Mouse (Mus musculus) heart, embryonic 14.5 days (tissue): ENCODE data around the gene Klhl3. TPM values are rescaled to one million over a fixed set of nuclear protein-coding genes. Genes with fewer than 3 reads are reported as not detected.

Experiments
- ATAC-seq: fragments of 200-750 bp; cut with Nextera tagmentation; 2 replicates; pipeline ENCODE4 v1.8.0; 2017; ENCODE audit warnings: low read depth, moderate TSS enrichment; ENCODE audit not compliant: insufficient number of reproducible peaks, insufficient read depth, low FRiP score
- H3K27ac ChIP-seq, 2 experiments: fragments of 200-500 bp in 1 of 2; fragments of 300-500 bp in 1 of 2; sonication (generic) in 1 of 2; replicated peaks in 1 of 2; 2 replicates each; pipeline ENCODE4 v1.5.1; 2012 to 2014; ENCODE audit warnings: low read depth in 2 of 2, low read length in 2 of 2, control low read depth in 1 of 2, mild to moderate bottlenecking in 1 of 2, mixed read lengths in 1 of 2; ENCODE audit not compliant: control insufficient read depth in 1 of 2, insufficient read depth in 1 of 2
- H3K27me3 ChIP-seq: fragments of 300-500 bp; sonication (generic); 2 replicates; pipeline ENCODE4 v1.6.1; 2014; ENCODE audit warnings: mild to moderate bottlenecking, low read length, control low read depth; ENCODE audit not compliant: control insufficient read depth, insufficient read depth
- H3K36me3 ChIP-seq: fragments of 300-500 bp; sonication (generic); 2 replicates; pipeline ENCODE4 v1.6.1; 2014; ENCODE audit warnings: mild to moderate bottlenecking, control low read depth, low read length, mixed read lengths; ENCODE audit not compliant: control insufficient read depth, insufficient read depth
- H3K4me1 ChIP-seq, 2 experiments: fragments of 200-500 bp in 1 of 2; fragments of 300-500 bp in 1 of 2; sonication (generic) in 1 of 2; 2 replicates each; pipeline ENCODE4 v1.6.1; 2012 to 2014; ENCODE audit warnings: low read length in 2 of 2, control low read depth in 1 of 2, mixed read lengths in 1 of 2; ENCODE audit not compliant: control insufficient read depth in 2 of 2, insufficient read depth in 2 of 2
- H3K4me2 ChIP-seq: fragments of 300-500 bp; sonication (generic); 2 replicates; pipeline ENCODE4 v1.6.1; 2014; ENCODE audit warnings: mild to moderate bottlenecking, low read length
- H3K4me3 ChIP-seq, 2 experiments: fragments of 200-500 bp in 1 of 2; fragments of 300-500 bp in 1 of 2; sonication (generic) in 1 of 2; 2 replicates each; pipeline ENCODE4 v1.5.1; 2012 to 2014; ENCODE audit warnings: low read length in 2 of 2, mild to moderate bottlenecking in 2 of 2, control low read depth in 1 of 2, low read depth in 1 of 2, moderate library complexity in 1 of 2; ENCODE audit not compliant: control insufficient read depth in 1 of 2, insufficient read depth in 1 of 2
- H3K9ac ChIP-seq: fragments of 300-500 bp; sonication (generic); 2 replicates; pipeline ENCODE4 v1.6.1; 2014; ENCODE audit warnings: mild to moderate bottlenecking, low read length
- H3K9me3 ChIP-seq: fragments of 300-500 bp; sonication (generic); 2 replicates; pipeline ENCODE4 v1.6.1; 2016; ENCODE audit warnings: low read length, control low read depth; ENCODE audit not compliant: control insufficient read depth
- WGBS: fragments of 180-500 bp; shearing (Covaris S2); extraction: QIAGEN DNeasy Blood & Tissue Kit; methylation state at CpG from one replicate; pipeline ENCODE4 v1.1.7; 2014; 5-methylcytosine and 5-hydroxymethylcytosine counted together
- polyA plus RNA-seq: library from polyadenylated mRNA; unstranded; fragments of >200 nt; fragmentation: Nextera tagmentation; extraction: Ambion mirVana; gene quantifications from 2 replicates; pipeline ENCODE4 v1.2.1, GENCODE M21; 2014

Gene Klhl3
- polyA plus RNA-seq, 1 experiment from 2014 or later, result 6.9 TPM

DNA sequence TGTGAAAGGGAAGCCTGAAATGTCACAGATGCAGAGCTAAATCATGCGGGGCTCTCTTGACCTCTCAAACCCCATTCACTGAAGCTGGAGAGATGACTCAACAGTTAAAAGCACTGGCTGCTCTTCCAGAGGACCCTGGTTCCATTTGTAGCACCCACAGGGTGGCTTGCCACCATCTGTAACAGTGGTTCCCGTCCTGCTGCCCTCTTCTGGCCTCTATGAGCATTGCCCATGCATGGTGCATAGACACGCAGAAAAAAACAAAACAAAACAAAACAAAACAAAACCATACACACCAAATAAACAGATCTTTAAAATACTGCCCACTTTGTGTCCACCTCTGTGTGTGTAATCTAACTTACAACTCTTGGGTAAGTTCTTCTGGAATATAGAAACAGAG lies 65.3 kb downstream of the Klhl3 start:
- no peak overlapping the region for H3K9ac ChIP-seq
- no peak overlapping the region for H3K4me2 ChIP-seq
- WGBS, result 81% methylated on average over 3 of the region's 3 CpGs
- H3K4me3 ChIP-seq, result no peak overlapping the region
- 0 out of 2 replicates have a peak, but pooled peaks cover 7% of the 10 kb centered on the region for H3K9me3 ChIP-seq
- H3K27me3 ChIP-seq, result no peaks in the 10 kb centered on the region
- H3K4me1 ChIP-seq, result no peaks in the 10 kb centered on the region
- no peak for ATAC-seq
- H3K27ac ChIP-seq, result no peak overlapping the region
- no peaks in the 10 kb centered on the region; the same call in 1 of the 2 replicates for H3K36me3 ChIP-seq

DNA sequence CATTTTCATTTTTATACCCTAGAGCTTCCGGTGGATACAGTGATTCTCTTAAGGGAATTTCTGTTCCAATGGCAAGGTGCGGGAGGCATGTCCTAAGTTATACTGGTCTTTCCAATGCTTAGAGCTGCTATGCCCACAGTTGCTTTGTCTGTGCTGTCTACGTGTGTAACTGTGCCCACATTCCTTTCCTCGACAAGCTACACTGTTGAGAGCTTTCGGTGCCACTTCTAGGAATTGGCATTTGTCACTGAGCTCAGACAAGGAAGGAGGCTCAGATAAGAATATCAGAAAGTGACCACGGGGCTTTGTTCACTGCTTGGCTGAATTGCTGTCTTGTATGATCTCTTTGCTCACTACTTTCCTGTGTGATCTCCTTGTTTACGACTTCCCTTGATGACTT lies 67.2 kb downstream of the Klhl3 start:
- no peak overlapping the region for H3K4me2 ChIP-seq
- no peak overlapping the region for H3K9ac ChIP-seq
- H3K27ac ChIP-seq, result no peak overlapping the region
- no peaks in the 10 kb centered on the region; the same call in 1 of the 2 replicates for H3K36me3 ChIP-seq
- no peak overlapping the region for H3K4me3 ChIP-seq
- no peaks in the 10 kb centered on the region for H3K27me3 ChIP-seq
- no peak for ATAC-seq
- no peaks in the 10 kb centered on the region for H3K4me1 ChIP-seq
- H3K9me3 ChIP-seq, result 0 out of 2 replicates have a peak, but pooled peaks cover 4% of the 10 kb centered on the region
- WGBS, result 58% methylated on average over 7 of the region's 7 CpGs

DNA sequence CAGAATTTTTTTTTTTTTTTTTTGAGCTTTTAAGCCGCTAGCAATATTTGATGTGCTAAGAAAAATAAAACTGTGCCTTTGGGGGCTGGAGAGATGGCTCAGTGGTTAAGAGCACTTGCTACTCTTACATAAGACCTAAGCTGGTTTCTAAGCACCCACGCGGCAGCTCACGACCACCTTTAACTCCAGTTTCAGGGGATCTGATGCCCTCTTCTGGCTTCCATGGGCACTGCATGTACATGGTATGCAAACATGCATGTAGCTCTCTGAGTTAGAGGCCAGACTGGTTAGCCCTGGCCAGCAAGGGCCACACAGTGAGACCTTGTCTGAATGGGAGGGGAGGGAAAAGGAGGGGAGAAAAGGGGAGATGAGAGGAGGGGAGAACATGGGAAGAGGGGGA lies 68.1 kb downstream of the Klhl3 start:
- no peak overlapping the region for H3K4me2 ChIP-seq
- no peaks in the 10 kb centered on the region; the same call in 1 of the 2 replicates for H3K36me3 ChIP-seq
- no peak overlapping the region for H3K27ac ChIP-seq
- 58% methylated on average over 4 of the region's 4 CpGs for WGBS
- H3K9ac ChIP-seq, result no peak overlapping the region
- 0 out of 2 replicates have a peak, but pooled peaks cover 4% of the 10 kb centered on the region for H3K9me3 ChIP-seq
- H3K4me3 ChIP-seq, result no peak overlapping the region
- no peaks in the 10 kb centered on the region for H3K4me1 ChIP-seq
- no peaks in the 10 kb centered on the region for H3K27me3 ChIP-seq
- ATAC-seq, result no peak

DNA sequence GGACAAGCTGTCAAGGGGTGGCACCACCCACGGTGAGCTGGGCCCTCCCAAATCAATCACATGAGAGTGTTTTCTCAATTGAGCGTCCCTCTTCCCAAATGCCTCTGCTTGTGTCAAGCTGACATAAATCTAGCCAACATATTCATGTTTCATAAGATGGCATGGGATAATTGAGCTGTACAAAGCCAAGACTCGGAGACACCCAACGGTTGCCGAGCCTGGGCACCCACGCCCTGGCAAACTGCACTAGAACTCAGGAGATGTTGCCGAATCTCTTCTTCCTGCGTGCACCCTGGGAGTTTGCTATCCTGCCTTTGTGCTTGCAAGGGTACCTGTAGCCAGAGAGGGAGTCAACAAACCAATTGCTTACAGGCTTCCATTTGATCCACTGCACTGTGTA lies 70.1 kb downstream of the Klhl3 start:
- no peak overlapping the region for H3K4me3 ChIP-seq
- no peak overlapping the region for H3K27ac ChIP-seq
- H3K36me3 ChIP-seq, result no peaks in the 10 kb centered on the region; the same call in 1 of the 2 replicates
- ATAC-seq, result no peak
- no peaks in the 10 kb centered on the region for H3K27me3 ChIP-seq
- 88% methylated on average over 8 of the region's 8 CpGs for WGBS
- no peak overlapping the region for H3K4me2 ChIP-seq
- peaks cover 2 to 3% of the 10 kb centered on the region in 2 experiments; a peak in 1 of 4 replicates for H3K4me1 ChIP-seq
- H3K9me3 ChIP-seq, result 0 out of 2 replicates have a peak, but pooled peaks cover 4% of the 10 kb centered on the region
- H3K9ac ChIP-seq, result no peak overlapping the region

- H3K4me2 ChIP-seq, result no peak overlapping the region
- 0 out of 2 replicates have a peak overlapping the region, but pooled peaks have one; percentile 2 for H3K9ac ChIP-seq
- WGBS, result 25% methylated on average over 10 of the region's 10 CpGs
- H3K27ac ChIP-seq, result no peak overlapping the region
- no peak overlapping the region for H3K4me3 ChIP-seq
- H3K9me3 ChIP-seq, result no peaks in the 10 kb centered on the region
- no peak; the same call in 1 of the 2 replicates for ATAC-seq
- H3K36me3 ChIP-seq, result no peaks in the 10 kb centered on the region; the same call in 1 of the 2 replicates
- no peaks in the 10 kb centered on the region for H3K27me3 ChIP-seq
- peaks cover 11 to 20% of the 10 kb centered on the region in 2 experiments for H3K4me1 ChIP-seq
Measured at GRCm38 (mm10) chr13:58040112-58040511, 73.3 kb downstream of the Klhl3 start.

DNA sequence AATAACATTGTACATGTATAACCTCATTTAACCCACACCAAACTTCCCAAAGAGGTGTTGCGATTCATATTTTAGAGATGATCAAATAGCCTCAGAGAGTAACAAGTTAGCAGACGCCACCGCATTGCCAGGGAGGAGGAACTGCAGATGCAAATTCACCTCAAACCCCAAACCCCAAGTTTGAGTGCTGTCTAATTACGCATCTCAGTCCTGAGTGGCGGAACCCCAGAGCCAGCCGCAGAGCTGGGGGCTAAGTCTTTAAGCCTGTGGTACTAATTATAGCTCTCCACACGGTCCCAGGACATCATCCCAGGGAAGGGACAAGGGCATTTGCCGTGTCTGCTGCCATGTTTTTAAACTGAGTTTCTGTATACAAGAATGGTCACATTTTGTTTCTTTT lies 75.9 kb downstream of the Klhl3 start:
- Histone ChIP-seq H3K4me2 (no peak overlapping the region; the same call in 1 of the 2 replicates), H3K36me3 (no peaks in the 10 kb centered on the region), H3K4me3 (no peak overlapping the region), H3K9ac (no peak overlapping the region), H3K27ac (no peak overlapping the region), H3K27me3 (no peaks in the 10 kb centered on the region), H3K4me1 (peaks cover 11 to 21% of the 10 kb centered on the region in 2 experiments), H3K9me3 (no peaks in the 10 kb centered on the region)
- ATAC-seq, result no peak
- 59% methylated on average over 8 of the region's 8 CpGs for WGBS

- H3K4me3 ChIP-seq, result no peak overlapping the region
- H3K36me3 ChIP-seq, result no peaks in the 10 kb centered on the region
- H3K9me3 ChIP-seq, result no peaks in the 10 kb centered on the region
- H3K4me2 ChIP-seq, result peak overlapping the region; percentile 37; the same call in 1 of the 2 replicates
- no peaks in the 10 kb centered on the region for H3K27me3 ChIP-seq
- peak; percentile 77 for ATAC-seq
- no peak overlapping the region for H3K9ac ChIP-seq
- peak overlapping the region; percentile 20 to 51 for H3K27ac ChIP-seq
- peaks cover 11 to 21% of the 10 kb centered on the region in 2 experiments for H3K4me1 ChIP-seq
- WGBS, result 31% methylated on average over 10 of the region's 10 CpGs
Measured at GRCm38 (mm10) chr13:58035470-58036156, 77.8 kb downstream of the Klhl3 start.
